Mouse (Mus musculus) natural killer cell, adult 2 months (primary cell): ENCODE results near the gene Tm4sf20.

ENCODE experiments used
- DNase-seq, 2 experiments: peaks; one replicate each; pipeline ENCODE4 v3.0.0; 2022; ENCODE audit warnings: low spot score in 2 of 2

Tm4sf20 gene

GRCm38 (mm10) chr1:82768269-82768668 lies at the start of gene Tm4sf20:
Gene Tm4sf20 (minus strand): TSS chr1:82768461.
- DNase-seq, result no peak

GRCm38 (mm10) chr1:82815941-82816716 lies 47.9 kb upstream of the Tm4sf20 start:
- no peak for DNase-seq

- no peak for DNase-seq
Measured at GRCm38 (mm10) chr1:82811766-82812165, 43.5 kb upstream of the Tm4sf20 start.

- no peak for DNase-seq
Measured at GRCm38 (mm10) chr1:82808564-82808963, 40.3 kb upstream of the Tm4sf20 start.

- no peak for DNase-seq
Measured at GRCm38 (mm10) chr1:82807206-82807605, 38.9 kb upstream of the Tm4sf20 start.

GRCm38 (mm10) chr1:82806391-82806790 lies 38.1 kb upstream of the Tm4sf20 start:
- DNase-seq, result no peak

- no peak for DNase-seq
Measured at GRCm38 (mm10) chr1:82804059-82804458, 35.8 kb upstream of the Tm4sf20 start.

GRCm38 (mm10) chr1:82803608-82804007 lies 35.3 kb upstream of the Tm4sf20 start:
- DNase-seq, result peak; percentile 2 to 18

GRCm38 (mm10) chr1:82801105-82801783 lies 33.0 kb upstream of the Tm4sf20 start:
- DNase-seq, result no peak

- DNase-seq, result no peak
Measured at GRCm38 (mm10) chr1:82798922-82799321, 30.7 kb upstream of the Tm4sf20 start.

GRCm38 (mm10) chr1:82798304-82798703 lies 30.0 kb upstream of the Tm4sf20 start:
- no peak for DNase-seq

GRCm38 (mm10) chr1:82797088-82797487 lies 28.8 kb upstream of the Tm4sf20 start:
- no peak for DNase-seq

GRCm38 (mm10) chr1:82795702-82796443 lies 27.6 kb upstream of the Tm4sf20 start:
- DNase-seq, result no peak

- DNase-seq, result no peak
Measured at GRCm38 (mm10) chr1:82795211-82795610, 26.9 kb upstream of the Tm4sf20 start.

- DNase-seq, result no peak
Measured at GRCm38 (mm10) chr1:82793986-82794385, 25.7 kb upstream of the Tm4sf20 start.

- no peak for DNase-seq
Measured at GRCm38 (mm10) chr1:82793110-82793509, 24.8 kb upstream of the Tm4sf20 start.

- no peak for DNase-seq
Measured at GRCm38 (mm10) chr1:82792238-82792637, 24.0 kb upstream of the Tm4sf20 start.

- no peak for DNase-seq
Measured at GRCm38 (mm10) chr1:82791105-82791504, 22.8 kb upstream of the Tm4sf20 start.

GRCm38 (mm10) chr1:82788070-82788469 lies 19.8 kb upstream of the Tm4sf20 start:
- DNase-seq, result no peak

GRCm38 (mm10) chr1:82787414-82787813 lies 19.2 kb upstream of the Tm4sf20 start:
- peak; percentile 1 to 7 for DNase-seq

GRCm38 (mm10) chr1:82785546-82785945 lies 17.3 kb upstream of the Tm4sf20 start:
- no peak for DNase-seq

GRCm38 (mm10) chr1:82783559-82783958 lies 15.3 kb upstream of the Tm4sf20 start:
- no peak for DNase-seq
